Mouse (Mus musculus): ENCODE measurements around the gene Apip. TPM values are rescaled to one million over a fixed set of nuclear protein-coding genes. Genes with fewer than 3 reads are reported as not detected.

The Apip gene
- total and polyA plus RNA-seq, 3 experiments: 49.2 to 68.4 (median 54.5) TPM

- ATAC-seq (ENCODE audit: extremely low read depth, insufficient number of reproducible peaks, low FRiP score, poor library complexity, severe bottlenecking): no peak
- Histone ChIP-seq H3K4me1 (ENCODE audit: insufficient read depth, low read depth, low read length) (peaks cover 3% of the 10 kb centered on the region; the same call in 1 of the 2 replicates), H3K27me3 (ENCODE audit: insufficient read depth, low read length) (no peaks in the 10 kb centered on the region), H3K4me3 (ENCODE audit: low read depth, low read length) (no peak overlapping the region), H3K36me3 (replicated peaks) (peaks cover 67% of the 10 kb centered on the region), H3K9me3 (replicated peaks) (no peaks in the 10 kb centered on the region; the same call in 1 of the 2 replicates)
- TF ChIP-seq CTCF (IDR thresholded peaks at IDR 0.05; ENCODE audit: low read depth, low read length) (no peak), GATA1 (IDR thresholded peaks at IDR 0.05; ENCODE audit: borderline replicate concordance, low read length) (no peak), GATA2 (IDR thresholded peaks at IDR 0.05; ENCODE audit: borderline replicate concordance, low read depth, low read length) (no peak), TAL1 (conservative IDR thresholded peaks at IDR 0.05; ENCODE audit: low read depth, low read length) (no peak), POLR2AphosphoS5 (IDR thresholded peaks at IDR 0.05; ENCODE audit: insufficient replicate concordance, low read depth, low read length) (no peak)
- DNase-seq (ENCODE audit: low spot score): no peak
Measured at GRCm38 (mm10) chr2:103085633-103086032, 12.2 kb downstream of the Apip start.

- H3K4me1 ChIP-seq (ENCODE audit: insufficient read depth, low read depth, low read length): no peaks in the 10 kb centered on the region
- no peaks in the 10 kb centered on the region for H3K27me3 ChIP-seq (ENCODE audit: insufficient read depth, low read length)
- H3K9me3 ChIP-seq (replicated peaks): no peaks in the 10 kb centered on the region; the same call in 1 of the 2 replicates
- TF ChIP-seq CTCF (IDR thresholded peaks at IDR 0.05; ENCODE audit: low read depth, low read length): peak; percentile 35
- no peak for TF ChIP-seq GATA1 (IDR thresholded peaks at IDR 0.05; ENCODE audit: borderline replicate concordance, low read length)
- no peak for TF ChIP-seq TAL1 (conservative IDR thresholded peaks at IDR 0.05; ENCODE audit: low read depth, low read length)
- no peak for TF ChIP-seq POLR2AphosphoS5 (IDR thresholded peaks at IDR 0.05; ENCODE audit: insufficient replicate concordance, low read depth, low read length)
- H3K4me3 ChIP-seq (ENCODE audit: low read depth, low read length): no peak overlapping the region
- no peak for ATAC-seq (ENCODE audit: extremely low read depth, insufficient number of reproducible peaks, low FRiP score, poor library complexity, severe bottlenecking)
- H3K36me3 ChIP-seq (replicated peaks): peaks cover 60% of the 10 kb centered on the region
- no peak for DNase-seq (ENCODE audit: low spot score)
Measured at GRCm38 (mm10) chr2:103086432-103086831, 13.0 kb downstream of the Apip start.

- TF ChIP-seq CTCF (IDR thresholded peaks at IDR 0.05; ENCODE audit: low read depth, low read length) (peak; percentile 34; the same call in 1 of the 2 replicates), GATA2 (IDR thresholded peaks at IDR 0.05; ENCODE audit: borderline replicate concordance, low read depth, low read length) (no peak), GATA1 (IDR thresholded peaks at IDR 0.05; ENCODE audit: borderline replicate concordance, low read length) (no peak)
- H3K36me3 ChIP-seq (replicated peaks): peaks cover 60% of the 10 kb centered on the region
- no peak overlapping the region for H3K4me3 ChIP-seq (ENCODE audit: low read depth, low read length)
- H3K9me3 ChIP-seq (replicated peaks): no peaks in the 10 kb centered on the region; the same call in 1 of the 2 replicates
- ATAC-seq (ENCODE audit: extremely low read depth, insufficient number of reproducible peaks, low FRiP score, poor library complexity, severe bottlenecking): no peak
- H3K27me3 ChIP-seq (ENCODE audit: insufficient read depth, low read length): no peaks in the 10 kb centered on the region
- DNase-seq (ENCODE audit: low spot score): no peak
- H3K4me1 ChIP-seq (ENCODE audit: insufficient read depth, low read depth, low read length): no peaks in the 10 kb centered on the region
Measured at GRCm38 (mm10) chr2:103088099-103088498, 14.6 kb downstream of the Apip start.

GRCm38 (mm10) chr2:103089521-103089920 lies 16.0 kb downstream of the Apip start:
- Histone ChIP-seq H3K4me1 (ENCODE audit: insufficient read depth, low read depth, low read length) (no peaks in the 10 kb centered on the region), H3K4me3 (ENCODE audit: low read depth, low read length) (no peak overlapping the region), H3K27me3 (ENCODE audit: insufficient read depth, low read length) (no peaks in the 10 kb centered on the region), H3K9me3 (replicated peaks) (no peaks in the 10 kb centered on the region; the same call in 1 of the 2 replicates), H3K36me3 (replicated peaks) (peaks cover 68% of the 10 kb centered on the region)
- TF ChIP-seq TAL1 (conservative IDR thresholded peaks at IDR 0.05; ENCODE audit: low read depth, low read length) (no peak), GATA2 (IDR thresholded peaks at IDR 0.05; ENCODE audit: borderline replicate concordance, low read depth, low read length) (no peak), CTCF (IDR thresholded peaks at IDR 0.05; ENCODE audit: low read depth, low read length) (no peak), GATA1 (IDR thresholded peaks at IDR 0.05; ENCODE audit: borderline replicate concordance, low read length) (no peak), POLR2AphosphoS5 (IDR thresholded peaks at IDR 0.05; ENCODE audit: insufficient replicate concordance, low read depth, low read length) (no peak)
- ATAC-seq (ENCODE audit: extremely low read depth, insufficient number of reproducible peaks, low FRiP score, poor library complexity, severe bottlenecking): no peak
- no peak for DNase-seq (ENCODE audit: low spot score)

- H3K4me1 ChIP-seq (ENCODE audit: insufficient read depth, low read depth, low read length): no peaks in the 10 kb centered on the region; the same call in 1 of the 2 replicates
- no peaks in the 10 kb centered on the region for H3K9me3 ChIP-seq (replicated peaks)
- H3K36me3 ChIP-seq (replicated peaks): no peaks in the 10 kb centered on the region
- peaks cover 22% of the 10 kb centered on the region for H3K27me3 ChIP-seq (ENCODE audit: insufficient read depth, low read length)
- DNase-seq (ENCODE audit: low spot score) (no peak), ATAC-seq (ENCODE audit: extremely low read depth, insufficient number of reproducible peaks, low FRiP score, poor library complexity, severe bottlenecking) (no peak)
- TF ChIP-seq POLR2AphosphoS5 (IDR thresholded peaks at IDR 0.05; ENCODE audit: insufficient replicate concordance, low read depth, low read length) (no peak), CTCF (IDR thresholded peaks at IDR 0.05; ENCODE audit: low read depth, low read length) (no peak), TAL1 (conservative IDR thresholded peaks at IDR 0.05; ENCODE audit: low read depth, low read length) (no peak), GATA2 (IDR thresholded peaks at IDR 0.05; ENCODE audit: borderline replicate concordance, low read depth, low read length) (no peak), GATA1 (IDR thresholded peaks at IDR 0.05; ENCODE audit: borderline replicate concordance, low read length) (no peak)
- no peak overlapping the region for H3K4me3 ChIP-seq (ENCODE audit: low read depth, low read length)
Measured at GRCm38 (mm10) chr2:103102595-103102994, 29.1 kb downstream of the Apip start.

- TF ChIP-seq POLR2AphosphoS5 (IDR thresholded peaks at IDR 0.05; ENCODE audit: insufficient replicate concordance, low read depth, low read length) (no peak), GATA1 (IDR thresholded peaks at IDR 0.05; ENCODE audit: borderline replicate concordance, low read length) (no peak), GATA2 (IDR thresholded peaks at IDR 0.05; ENCODE audit: borderline replicate concordance, low read depth, low read length) (no peak), TAL1 (conservative IDR thresholded peaks at IDR 0.05; ENCODE audit: low read depth, low read length) (no peak), CTCF (IDR thresholded peaks at IDR 0.05; ENCODE audit: low read depth, low read length) (no peak)
- H3K9me3 ChIP-seq (replicated peaks): no peaks in the 10 kb centered on the region
- ATAC-seq (ENCODE audit: extremely low read depth, insufficient number of reproducible peaks, low FRiP score, poor library complexity, severe bottlenecking): no peak
- H3K4me1 ChIP-seq (ENCODE audit: insufficient read depth, low read depth, low read length): no peaks in the 10 kb centered on the region; the same call in 1 of the 2 replicates
- H3K27me3 ChIP-seq (ENCODE audit: insufficient read depth, low read length): peaks cover 27% of the 10 kb centered on the region
- no peaks in the 10 kb centered on the region for H3K36me3 ChIP-seq (replicated peaks)
- no peak overlapping the region for H3K4me3 ChIP-seq (ENCODE audit: low read depth, low read length)
- no peak for DNase-seq (ENCODE audit: low spot score)
Measured at GRCm38 (mm10) chr2:103106172-103106571, 32.7 kb downstream of the Apip start.
